Mouse (Mus musculus) intestine, embryonic 14.5 days (tissue): ENCODE results near the gene Hdac9. TPM values are rescaled to one million over a fixed set of nuclear protein-coding genes. Genes with fewer than 3 reads are reported as not detected.
"Not testable (repeated sequence)": the region's sequence is repeated elsewhere in the genome, so short reads cannot be mapped to it uniquely, and the experiment has no call there.

Experiments used
- ATAC-seq: fragments of 200-750 bp; cut with Nextera tagmentation; replicated peaks from 2 replicates; pipeline ENCODE4 v1.8.0; 2017; ENCODE audit warnings: low read depth, moderate number of reproducible peaks, moderate TSS enrichment, moderate library complexity; ENCODE audit not compliant: low FRiP score, low TSS enrichment
- DNase-seq: peaks from one replicate; pipeline ENCODE4 v3.0.0-alpha.2; 2018; ENCODE audit warnings: low spot score
- H3K27ac ChIP-seq: fragments of 300-500 bp; sonication (generic); 2 replicates; pipeline ENCODE4 v1.5.1; 2014; ENCODE audit warnings: low read depth, mild to moderate bottlenecking, control low read depth
- H3K27me3 ChIP-seq: fragments of 300-500 bp; sonication (generic); replicated peaks from 2 replicates; pipeline ENCODE4 v1.6.1; 2014; ENCODE audit warnings: low read length, control low read depth; ENCODE audit not compliant: control insufficient read depth, insufficient read depth
- H3K36me3 ChIP-seq: fragments of 300-500 bp; sonication (generic); 2 replicates; pipeline ENCODE4 v1.6.1; 2014; ENCODE audit warnings: low read length, control low read depth; ENCODE audit not compliant: control insufficient read depth, insufficient read depth
- H3K4me1 ChIP-seq: fragments of 300-500 bp; sonication (generic); replicated peaks from 2 replicates; pipeline ENCODE4 v1.6.1; 2014; ENCODE audit warnings: low read length, control low read depth, mixed read lengths; ENCODE audit not compliant: control insufficient read depth, insufficient read depth
- H3K4me2 ChIP-seq: fragments of 300-500 bp; sonication (generic); 2 replicates; pipeline ENCODE4 v1.6.1; 2014; ENCODE audit warnings: low read length
- H3K4me3 ChIP-seq: fragments of 300-500 bp; sonication (generic); 2 replicates; pipeline ENCODE4 v1.5.1; 2014; ENCODE audit warnings: low read depth, low read length, control low read depth, mixed read lengths
- H3K9ac ChIP-seq: fragments of 300-500 bp; sonication (generic); 2 replicates; pipeline ENCODE4 v1.6.1; 2014; ENCODE audit warnings: mild to moderate bottlenecking, low read length
- H3K9me3 ChIP-seq: fragments of 300-500 bp; sonication (generic); 2 replicates; pipeline ENCODE4 v1.6.1; 2016; ENCODE audit warnings: low read length, control low read depth; ENCODE audit not compliant: control insufficient read depth
- WGBS: fragments of 180-500 bp; shearing (Covaris S2); extraction: QIAGEN DNeasy Blood & Tissue Kit; methylation state at CpG from one replicate; pipeline ENCODE4 v1.1.7; 2014; 5-methylcytosine and 5-hydroxymethylcytosine counted together
- polyA plus RNA-seq: library from polyadenylated mRNA; unstranded; fragments of >200 nt; fragmentation: Nextera tagmentation; extraction: Ambion mirVana; gene quantifications from 2 replicates; pipeline ENCODE4 v1.2.1, GENCODE M21; 2014

The Hdac9 gene
- polyA plus RNA-seq, 1 experiment from 2014 or later = 4.7 TPM

DNA sequence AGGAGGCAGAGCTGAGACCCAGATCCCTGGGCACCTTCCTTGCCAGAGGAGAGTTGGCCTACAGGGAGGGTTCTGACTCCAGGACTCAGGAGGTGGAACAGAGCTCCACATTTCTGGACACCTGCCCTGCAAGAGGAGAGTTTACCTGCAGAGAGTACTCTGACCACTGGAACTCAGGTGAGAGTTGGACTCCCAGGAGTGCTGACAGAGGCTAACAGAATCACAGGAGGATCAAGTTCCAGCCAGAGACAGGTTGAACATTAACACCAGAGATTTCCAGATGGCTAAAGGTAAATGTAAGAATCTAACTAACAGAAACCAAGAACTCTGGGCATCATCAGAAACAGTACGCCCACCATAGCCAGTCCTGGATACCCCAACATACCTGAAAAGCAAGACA is 907.1 kb downstream of the Hdac9 start:
- H3K4me3 ChIP-seq, DNase-seq, H3K4me1 ChIP-seq, H3K36me3 ChIP-seq, H3K9ac ChIP-seq, H3K9me3 ChIP-seq, H3K27me3 ChIP-seq, ATAC-seq, H3K27ac ChIP-seq, H3K4me2 ChIP-seq: not testable (repeated sequence)
- 100% methylated on average over 1 of the region's 1 CpGs for WGBS

Other genes with a start within 250 kb of the Hdac9 start
- gene Prps1l1, start 67.7 kb upstream of the Hdac9 start, polyA plus RNA-seq = not detected in 2 replicates
- 20.8 and 22.8 TPM in 2 replicates for gene Snx13, start 130.1 kb upstream of the Hdac9 start, polyA plus RNA-seq